Mouse (Mus musculus): Measurements from ENCODE around the gene Clasrp. TPM values are rescaled to one million over a fixed set of nuclear protein-coding genes. Genes with fewer than 3 reads are reported as not detected.

Clasrp gene
- polyA plus RNA-seq, 1 experiment: 184 TPM

DNA sequence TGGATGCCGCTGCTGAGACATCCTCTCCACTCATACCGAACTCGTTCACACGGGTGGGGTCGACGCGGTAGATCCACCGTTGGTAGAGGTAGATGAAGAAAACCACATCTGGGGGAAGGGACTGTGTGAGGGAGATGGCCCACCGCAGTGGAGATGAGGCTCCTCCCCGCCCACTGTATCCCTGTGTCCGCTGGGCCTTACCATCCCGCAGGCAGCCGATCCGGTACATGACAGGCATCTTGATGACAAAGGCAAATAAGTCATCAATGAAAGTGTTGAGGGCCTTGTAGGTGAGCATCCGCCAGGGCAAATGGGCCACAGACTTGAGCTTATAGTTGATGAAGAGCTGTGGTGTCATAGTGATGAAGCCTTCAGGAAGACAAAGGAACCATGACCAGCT lies 29.6 kb upstream of the Clasrp start:
- H3K4me3 ChIP-seq (ENCODE audit: low read depth, low read length): no peak overlapping the region
- peaks cover 56% of the 10 kb centered on the region for H3K36me3 ChIP-seq (ENCODE audit: control insufficient read depth, insufficient read depth, low read length)
- TF ChIP-seq POLR2A (IDR thresholded peaks at IDR 0.05; ENCODE audit: low read depth, low read length): no peak
- H3K27me3 ChIP-seq (ENCODE audit: control insufficient read depth, insufficient read depth, low read length): no peaks in the 10 kb centered on the region
- H3K27ac ChIP-seq (ENCODE audit: insufficient read depth, low read depth, low read length): no peak overlapping the region
- peaks cover 25% of the 10 kb centered on the region for H3K4me1 ChIP-seq (ENCODE audit: control insufficient read depth, insufficient read depth, insufficient read length, low read length)
- 89% methylated on average over 15 of the region's 15 CpGs for WGBS

DNA sequence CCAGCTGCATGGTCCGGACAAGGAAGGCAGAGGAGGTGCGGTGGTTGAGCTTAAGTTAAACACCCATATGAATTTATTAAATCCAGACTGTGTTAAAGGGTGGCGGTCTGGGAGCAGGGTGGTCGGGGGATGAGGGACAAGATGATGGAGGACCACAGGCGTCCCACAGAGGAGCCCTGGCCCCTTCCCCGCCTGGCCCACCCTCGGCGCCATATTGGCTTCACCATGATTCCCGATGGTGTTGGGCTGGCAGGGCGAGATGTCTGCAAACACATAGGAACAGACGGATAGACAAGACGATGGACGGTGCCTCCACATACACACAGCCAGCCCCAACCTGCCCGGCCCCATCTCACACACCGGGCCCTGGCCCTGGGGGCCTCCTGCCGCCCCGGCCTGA lies 28.9 kb upstream of the Clasrp start:
- TF ChIP-seq CTCF (IDR thresholded peaks at IDR 0.05; ENCODE audit: extremely low read depth, insufficient read length, insufficient replicate concordance, low read depth, low read length): no peak
- peaks cover 49% of the 10 kb centered on the region for H3K36me3 ChIP-seq (ENCODE audit: control insufficient read depth, insufficient read depth, low read length)
- 94% methylated on average over 17 of the region's 17 CpGs for WGBS
- no peak overlapping the region for H3K4me3 ChIP-seq (ENCODE audit: low read depth, low read length)
- no peaks in the 10 kb centered on the region for H3K27me3 ChIP-seq (ENCODE audit: control insufficient read depth, insufficient read depth, low read length)
- peaks cover 25% of the 10 kb centered on the region for H3K4me1 ChIP-seq (ENCODE audit: control insufficient read depth, insufficient read depth, insufficient read length, low read length)
- no peak overlapping the region for H3K27ac ChIP-seq (ENCODE audit: insufficient read depth, low read depth, low read length)

DNA sequence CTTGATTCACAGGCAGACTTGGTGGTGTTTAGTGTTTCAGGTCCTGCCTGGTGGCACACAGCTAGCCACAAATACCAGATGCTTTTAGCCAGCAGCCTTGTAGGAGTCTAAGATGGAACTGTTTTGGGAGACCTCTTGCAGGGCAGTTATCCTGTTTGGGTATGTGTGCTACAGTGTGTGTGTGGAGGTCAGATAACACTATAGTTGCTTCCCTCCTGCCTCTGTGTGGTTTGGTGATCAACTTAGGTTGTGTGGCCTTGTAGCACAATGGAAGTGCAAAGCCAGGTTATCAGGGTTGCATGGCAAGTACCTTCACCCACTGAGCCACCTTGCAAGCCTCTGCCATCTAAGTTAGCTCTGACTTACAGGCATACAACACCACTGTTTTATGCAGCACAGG lies 28.4 kb upstream of the Clasrp start:
- Histone ChIP-seq H3K36me3 (ENCODE audit: control insufficient read depth, insufficient read depth, low read length) (peaks cover 45% of the 10 kb centered on the region), H3K4me3 (ENCODE audit: low read depth, low read length) (no peak overlapping the region), H3K27me3 (ENCODE audit: control insufficient read depth, insufficient read depth, low read length) (no peaks in the 10 kb centered on the region), H3K4me1 (ENCODE audit: control insufficient read depth, insufficient read depth, insufficient read length, low read length) (peaks cover 27% of the 10 kb centered on the region), H3K27ac (ENCODE audit: insufficient read depth, low read depth, low read length) (no peak overlapping the region)
- TF ChIP-seq CTCF (IDR thresholded peaks at IDR 0.05; ENCODE audit: extremely low read depth, insufficient read length, insufficient replicate concordance, low read depth, low read length) (no peak), POLR2A (IDR thresholded peaks at IDR 0.05; ENCODE audit: low read depth, low read length) (no peak)

DNA sequence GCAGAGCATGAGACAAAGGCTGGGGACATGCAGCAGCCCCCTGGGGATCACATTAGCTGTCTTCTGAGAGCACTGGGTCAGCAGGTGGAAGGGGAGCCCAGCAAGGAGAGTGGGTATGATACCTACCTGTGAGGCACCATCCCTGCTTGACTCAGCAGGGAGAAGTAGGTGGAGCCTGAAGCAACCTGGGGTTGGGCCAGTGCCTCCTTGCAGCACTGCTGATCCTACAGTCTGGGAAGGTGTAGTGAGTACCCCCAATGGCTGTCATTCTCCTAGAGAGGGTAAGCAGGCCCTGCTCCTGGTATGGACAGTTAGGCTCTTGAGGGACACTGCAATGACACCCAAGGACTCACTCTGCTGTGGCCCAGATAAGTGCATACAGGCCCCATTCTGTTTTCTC lies 28.0 kb upstream of the Clasrp start:
- Histone ChIP-seq H3K36me3 (ENCODE audit: control insufficient read depth, insufficient read depth, low read length) (peaks cover 40% of the 10 kb centered on the region), H3K27me3 (ENCODE audit: control insufficient read depth, insufficient read depth, low read length) (no peaks in the 10 kb centered on the region), H3K4me1 (ENCODE audit: control insufficient read depth, insufficient read depth, insufficient read length, low read length) (peaks cover 29% of the 10 kb centered on the region), H3K4me3 (ENCODE audit: low read depth, low read length) (no peak overlapping the region), H3K27ac (ENCODE audit: insufficient read depth, low read depth, low read length) (no peak overlapping the region)
- no peak for TF ChIP-seq CTCF (IDR thresholded peaks at IDR 0.05; ENCODE audit: extremely low read depth, insufficient read length, insufficient replicate concordance, low read depth, low read length)
- TF ChIP-seq POLR2A (IDR thresholded peaks at IDR 0.05; ENCODE audit: low read depth, low read length): no peak

DNA sequence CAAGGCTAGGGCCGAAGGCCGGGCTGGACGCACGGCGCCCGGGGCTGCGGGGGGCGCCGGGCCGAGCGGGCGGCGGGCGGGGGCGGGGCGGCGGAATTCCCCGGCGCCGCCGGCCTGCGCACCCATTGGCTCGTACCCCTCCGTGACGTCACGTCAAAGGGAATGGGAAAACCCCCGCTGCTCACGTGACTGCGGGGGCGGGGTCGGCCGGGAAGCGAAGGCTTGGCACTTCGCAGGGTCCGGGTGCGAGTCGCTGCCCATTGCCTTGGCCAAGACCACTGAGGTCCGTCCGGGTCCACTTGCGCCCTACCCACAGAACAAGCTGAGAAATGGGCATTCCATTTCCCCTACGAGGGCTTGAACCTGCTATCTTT lies 25.1 kb upstream of the Clasrp start, which contains the start of gene Relb:
Gene Relb, minus strand, starts transcription at position 78 of the 374 bp plus-strand sequence.
- WGBS: 1% methylated on average over 41 of the region's 41 CpGs
- H3K4me1 ChIP-seq (ENCODE audit: control insufficient read depth, insufficient read depth, insufficient read length, low read length): peaks cover 13% of the 10 kb centered on the region
- TF ChIP-seq CTCF (IDR thresholded peaks at IDR 0.05; ENCODE audit: extremely low read depth, insufficient read length, insufficient replicate concordance, low read depth, low read length) (no peak), POLR2A (IDR thresholded peaks at IDR 0.05; ENCODE audit: low read depth, low read length) (no peak)
- peak within 1 kb of the TSS; percentile 90 for H3K4me3 ChIP-seq (ENCODE audit: low read depth, low read length)
- H3K36me3 ChIP-seq (ENCODE audit: control insufficient read depth, insufficient read depth, low read length): peaks cover 19% of the 10 kb centered on the region
- H3K27ac ChIP-seq (ENCODE audit: insufficient read depth, low read depth, low read length): peak within 1 kb of the TSS; percentile 93
- no peaks in the 10 kb centered on the region for H3K27me3 ChIP-seq (ENCODE audit: control insufficient read depth, insufficient read depth, low read length)

DNA sequence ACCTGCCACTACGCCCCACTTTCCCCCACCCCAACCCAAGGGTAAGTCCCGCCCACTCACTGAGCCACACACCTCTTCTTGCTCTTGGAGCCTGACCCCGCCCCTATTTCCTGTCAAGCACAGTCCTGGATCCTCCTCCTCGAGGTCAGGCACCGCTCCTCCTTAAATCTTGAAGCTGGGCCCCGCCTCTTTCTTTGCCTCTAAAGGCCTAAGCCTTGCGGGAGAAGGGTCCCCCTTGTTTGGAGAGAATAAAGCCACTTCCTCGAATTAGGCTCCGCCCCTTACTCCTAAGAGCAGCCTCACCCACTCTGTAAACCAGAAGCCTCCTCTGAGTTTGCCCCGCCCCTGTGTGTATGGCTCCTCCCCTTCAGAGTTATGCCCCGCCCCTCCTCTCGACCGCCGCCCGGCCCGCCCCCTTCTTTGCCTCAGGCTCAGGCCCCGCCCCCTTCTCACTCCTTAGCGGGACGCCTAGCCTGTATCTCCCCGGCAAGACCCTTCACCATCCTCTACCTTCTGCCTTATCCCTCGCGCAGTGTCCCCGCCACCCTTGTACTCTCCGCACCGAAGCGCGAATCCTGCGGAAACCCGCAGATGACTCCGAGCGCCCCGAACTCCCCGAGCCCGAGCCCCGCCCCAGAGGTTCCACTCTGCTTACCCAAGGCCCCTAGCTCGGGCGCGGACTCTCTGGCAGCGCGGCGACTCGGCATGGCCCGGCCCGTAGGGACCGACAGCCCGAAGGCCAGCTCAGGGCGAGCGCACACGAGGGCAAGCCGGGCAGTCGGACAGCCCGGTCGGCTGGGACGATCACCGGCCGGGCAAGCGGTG lies 24.5 kb upstream of the Clasrp start:
- no peaks in the 10 kb centered on the region for H3K27me3 ChIP-seq (ENCODE audit: control insufficient read depth, insufficient read depth, low read length)
- H3K27ac ChIP-seq (ENCODE audit: insufficient read depth, low read depth, low read length): peak overlapping the region; percentile 93
- H3K4me1 ChIP-seq (ENCODE audit: control insufficient read depth, insufficient read depth, insufficient read length, low read length): peaks cover 17% of the 10 kb centered on the region
- H3K36me3 ChIP-seq (ENCODE audit: control insufficient read depth, insufficient read depth, low read length): peaks cover 14% of the 10 kb centered on the region
- TF ChIP-seq POLR2A (IDR thresholded peaks at IDR 0.05; ENCODE audit: low read depth, low read length): no peak; the same call in 1 of the 2 replicates
- peak overlapping the region; percentile 90 for H3K4me3 ChIP-seq (ENCODE audit: low read depth, low read length)
- WGBS: under 1% methylated on average over 57 of the region's 57 CpGs

DNA sequence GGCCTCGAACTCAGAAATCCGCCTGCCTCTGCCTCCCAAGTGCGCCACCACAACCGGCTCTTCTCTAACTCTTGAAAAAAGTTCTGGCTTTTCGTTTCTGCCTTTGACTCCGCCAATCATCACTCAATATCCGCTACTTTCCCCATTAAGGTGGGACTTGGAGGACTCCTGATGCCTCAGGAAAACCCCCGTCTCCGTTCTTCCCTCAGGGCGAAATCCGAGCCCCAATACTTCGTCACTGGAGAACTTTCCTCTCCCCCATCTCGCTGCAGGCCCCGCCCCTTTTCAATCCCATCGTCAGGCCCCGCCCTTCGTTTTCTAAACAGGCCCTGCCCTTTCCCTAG lies 23.9 kb upstream of the Clasrp start:
- WGBS: 6% methylated on average over 17 of the region's 17 CpGs
- peak overlapping the region; percentile 86 for H3K27ac ChIP-seq (ENCODE audit: insufficient read depth, low read depth, low read length)
- H3K36me3 ChIP-seq (ENCODE audit: control insufficient read depth, insufficient read depth, low read length): peaks cover 8% of the 10 kb centered on the region
- peaks cover 20% of the 10 kb centered on the region for H3K4me1 ChIP-seq (ENCODE audit: control insufficient read depth, insufficient read depth, insufficient read length, low read length)
- no peaks in the 10 kb centered on the region for H3K27me3 ChIP-seq (ENCODE audit: control insufficient read depth, insufficient read depth, low read length)
- TF ChIP-seq CTCF (IDR thresholded peaks at IDR 0.05; ENCODE audit: extremely low read depth, insufficient read length, insufficient replicate concordance, low read depth, low read length) (no peak), POLR2A (IDR thresholded peaks at IDR 0.05; ENCODE audit: low read depth, low read length) (peak; percentile 53)
- H3K4me3 ChIP-seq (ENCODE audit: low read depth, low read length): peak overlapping the region; percentile 90

All from small intestine, adult 2 months (tissue).